Mouse (Mus musculus) heart, adult 2 months (tissue): Measurements from ENCODE around the gene Mien1.

Experiments
- CTCF ChIP-seq: fragments of 200-600 bp; IDR thresholded peaks from 2 replicates; pipeline ENCODE4 v1.8.1; 2022; ENCODE audit warnings: antibody characterized with exemption, mild to moderate bottlenecking, moderate library complexity
- POLR2A ChIP-seq: fragments of 200-500 bp; IDR thresholded peaks from 2 replicates; pipeline ENCODE4 v1.6.1; 2011; ENCODE audit warnings: mild to moderate bottlenecking, low read depth, low read length, control low read depth; ENCODE audit not compliant: insufficient read depth

DNA sequence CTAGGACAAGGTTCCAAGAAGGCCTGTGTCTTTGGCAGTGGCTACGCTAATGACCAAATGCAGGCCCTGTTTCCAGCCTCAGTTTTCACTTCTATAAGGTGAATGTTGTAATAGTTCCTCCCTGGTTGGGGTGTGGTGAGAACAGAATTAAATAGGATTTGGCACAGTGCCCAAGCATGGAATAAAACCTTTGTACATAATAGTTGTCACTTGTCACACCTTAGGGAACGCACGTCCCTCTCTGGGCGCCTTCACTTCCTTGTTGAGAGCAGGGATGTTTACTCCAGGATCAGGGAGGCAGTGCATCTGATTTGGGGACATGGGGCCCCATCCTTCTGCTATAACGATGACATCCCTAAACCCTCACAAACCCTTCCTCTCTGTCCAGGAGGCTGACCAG lies 10.4 kb downstream of the Mien1 start:
- TF ChIP-seq POLR2A (no peak), CTCF (no peak)
